Mouse (Mus musculus) neutrophil, adult 83 days (primary cell): ENCODE measurements around the gene Nln. TPM values are rescaled to one million over a fixed set of nuclear protein-coding genes. Genes with fewer than 3 reads are reported as not detected.

Source experiments
- total RNA-seq, 2 experiments: library from RNA; stranded (reverse); gene quantifications; one replicate each; pipeline ENCODE4 v1.2.4; 2023

The Nln gene
- total RNA-seq = 10 to 100 TPM; 14.1 to 17.6 TPM

GRCm38 (mm10) chr13:104109288-104109815 lies at the start of gene Nln, which contains the start of gene Sgtb:
Gene Nln (minus strand): TSS chr13:104109614.
Gene Sgtb (plus strand): TSS chr13:104109741.

Other genes starting within 250 kb of the Nln start
- gene Erbin, start 189.1 kb downstream of the Nln start, total RNA-seq = 10 to 100 TPM; 62.1 to 67.7 TPM
- under 1 TPM in 1 of 2 experiments, not detected in 1; 0.57 TPM for gene Sgtb, start 127 bp upstream of the Nln start, total RNA-seq
- gene Trappc13, start 68.9 kb upstream of the Nln start, total RNA-seq = 10 to 100 TPM; 19.2 to 19.8 TPM
- 1 to 10 TPM; 6.9 to 7.1 TPM for gene Trim23, start 69.2 kb upstream of the Nln start, total RNA-seq
- 10 to 100 TPM; 16.7 to 24.5 TPM for gene Cenpk, start 119.0 kb upstream of the Nln start, total RNA-seq
- gene Ppwd1, start 119.2 kb upstream of the Nln start, total RNA-seq = 10 to 100 TPM; 19.4 to 20.6 TPM
- under 1 TPM; 0.66 to 0.77 TPM for gene Adamts6, start 178.2 kb upstream of the Nln start, total RNA-seq